Mouse (Mus musculus): ENCODE results near the gene Tfpt.

- TF ChIP-seq CTCF (IDR thresholded peaks at IDR 0.05; ENCODE audit: low read depth) (no peak), EP300 (IDR thresholded peaks at IDR 0.05; ENCODE audit: low read depth) (no peak)
Measured at GRCm38 (mm10) chr7:3656966-3657365, 27.2 kb upstream of the Tfpt start.

Data from liver, postnatal 0 days (tissue).